ENCODE assay signal across 7 mouse cellular contexts in the genomic region with DNA sequence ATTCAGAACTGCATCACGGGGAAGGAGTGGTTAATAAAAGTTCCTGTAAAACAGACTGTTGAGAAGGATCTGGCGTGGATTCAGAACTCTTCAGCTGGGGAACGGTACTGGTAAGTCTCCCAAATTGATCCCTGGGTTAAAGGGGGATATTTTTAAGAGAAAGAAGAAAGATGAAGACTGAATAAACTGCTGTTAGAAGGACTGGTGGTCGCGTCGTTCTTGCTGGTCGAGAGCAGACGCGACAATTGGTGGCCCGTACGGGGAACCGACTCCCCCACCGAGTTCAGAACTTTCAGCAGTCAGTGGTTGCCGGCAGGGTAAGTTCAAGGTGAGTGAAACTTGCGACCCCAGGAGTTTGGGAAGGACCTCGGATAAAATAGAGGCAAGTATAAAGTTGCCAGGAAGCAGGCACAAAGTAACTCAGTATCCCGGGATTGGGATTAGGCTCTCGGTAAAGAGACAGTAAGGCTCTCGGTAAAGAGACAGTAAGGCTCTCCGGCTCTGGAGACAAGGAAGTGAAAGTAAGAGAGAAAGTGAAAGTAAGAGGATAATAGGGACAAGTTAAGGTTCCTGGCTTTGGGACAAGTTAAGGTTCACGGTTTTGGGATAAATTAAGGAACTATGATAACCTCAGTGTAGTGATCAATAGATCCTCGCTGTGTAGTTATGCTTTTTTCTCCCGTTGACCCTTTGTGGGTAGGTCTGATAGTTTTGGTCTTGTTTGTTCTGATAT. TPM values are rescaled to one million over a fixed set of nuclear protein-coding genes. Genes with fewer than 3 reads are reported as not detected.
DNase-seq lines count a peak whose midpoint lies in the region; TF ChIP-seq lines count a peak whose summit lies in the region.
"Not testable (repeated sequence)": the region's sequence is repeated elsewhere in the genome, so short reads cannot be mapped to it uniquely, and the experiment has no call there.

No protein-coding gene starts in this region.

- TF ChIP-seq CTCF in kidney, adult 2 months (conservative IDR thresholded peaks at IDR 0.05; ENCODE audit: insufficient read depth, insufficient read length, low read depth, low read length), result not testable (repeated sequence)

- H3K27ac ChIP-seq in kidney, adult 2 months (ENCODE audit: insufficient read depth, low read depth, low read length), result not testable (repeated sequence)

- not testable (repeated sequence) for H3K4me3 ChIP-seq in kidney, adult 2 months (ENCODE audit: insufficient read depth, low read depth, low read length)

- DNase-seq in adrenal gland, adult 2 months, result peak; percentile 30
- DNase-seq in heart, adult 18-20 months, result peak; percentile 62 to 76
- DNase-seq in kidney, adult 2 months, result peak; percentile 64
- peak; percentile 72 for DNase-seq in layer of hippocampus, adult 9-11 months
- peak; percentile 28 for DNase-seq in lung, postnatal 14 days
- DNase-seq in right cerebral cortex, postnatal 10 days (ENCODE audit: low spot score in 2 of 2), result peak; percentile 44 to 55
- peak; percentile 13 for DNase-seq in thymus, postnatal 4 days

- H3K36me3 ChIP-seq in kidney, adult 2 months (ENCODE audit: control insufficient read depth, insufficient read depth, low read length), result not testable (repeated sequence)

- 88% methylated on average over 23 of the region's 23 CpGs for WGBS in kidney, adult 2 months

- not testable (repeated sequence) for TF ChIP-seq POLR2A in kidney, adult 2 months (IDR thresholded peaks at IDR 0.05; ENCODE audit: low read depth, low read length)

- H3K27me3 ChIP-seq in kidney, adult 2 months (replicated peaks; ENCODE audit: control insufficient read depth, insufficient read depth, low read length), result not testable (repeated sequence)

- H3K4me1 ChIP-seq in kidney, adult 2 months (ENCODE audit: control insufficient read depth, insufficient read depth, low read length), result not testable (repeated sequence)

RNA-seq across cellular contexts. Expression of a gene that starts 30.7 kb away (rescaled TPM):
- total RNA-seq in adrenal gland, adult 2 months (2021), result 10 to 100 TPM; 12.2 to 16.6 TPM
- 19.3 and 20.6 TPM in 2 replicates for polyA plus RNA-seq in adrenal gland, adult 2 months (2012; rRNA removed)
- 1 to 10 TPM; 4.4 to 6.2 TPM for total RNA-seq in heart, adult 18-20 months (2021)
- 29.4 and 30.9 TPM in 2 replicates for polyA plus RNA-seq in kidney, adult 2 months (2012; rRNA removed)

RNA-seq across cellular contexts. Expression of a gene that starts 50.2 kb away (rescaled TPM):
- 100 to 1,000 TPM; 109 to 291 TPM for total RNA-seq in adrenal gland, adult 2 months (2021)
- polyA plus RNA-seq in adrenal gland, adult 2 months (2012; rRNA removed), result 15.8 and 16.8 TPM in 2 replicates
- 100 to 1,000 TPM; 106 to 113 TPM for total RNA-seq in heart, adult 18-20 months (2021)
- polyA plus RNA-seq in kidney, adult 2 months (2012; rRNA removed), result 12.2 and 21.9 TPM in 2 replicates

Comparison
In these comparisons a context has a peak if more than half of its experiments do, and no peak if none do; other contexts are left out.
1. DNase-seq: peak in every context shown above with its lines; median percentile 72 in layer of hippocampus, adult 9-11 months; 69 in heart, adult 18-20 months; 64 in kidney, adult 2 months; 50 in right cerebral cortex, postnatal 10 days; 30 in adrenal gland, adult 2 months; 28 in lung, postnatal 14 days; 13 in thymus, postnatal 4 days.